Mouse (Mus musculus) stomach, embryonic 14.5 days (tissue): ENCODE results near the gene Fto. TPM values are rescaled to one million over a fixed set of nuclear protein-coding genes. Genes with fewer than 3 reads are reported as not detected.

Source experiments
- ATAC-seq: fragments of 200-750 bp; cut with Nextera tagmentation; 2 replicates; pipeline ENCODE4 v1.8.0; 2017; ENCODE audit warnings: low read depth, moderate TSS enrichment; ENCODE audit not compliant: insufficient number of reproducible peaks, insufficient read depth, low FRiP score
- H3K27ac ChIP-seq: fragments of 300-500 bp; sonication (generic); 2 replicates; pipeline ENCODE4 v1.5.1; 2014; ENCODE audit warnings: mild to moderate bottlenecking, low read length, moderate library complexity, mixed read lengths
- H3K27me3 ChIP-seq: fragments of 300-500 bp; sonication (generic); 2 replicates; pipeline ENCODE4 v1.6.1; 2014; ENCODE audit warnings: low read length, control low read depth, mixed read lengths; ENCODE audit not compliant: control insufficient read depth, insufficient read depth
- H3K36me3 ChIP-seq: fragments of 300-500 bp; sonication (generic); 2 replicates; pipeline ENCODE4 v1.6.1; 2014; ENCODE audit warnings: mild to moderate bottlenecking, control low read depth, low read length, moderate library complexity, mixed read lengths; ENCODE audit not compliant: control insufficient read depth, insufficient read depth
- H3K4me1 ChIP-seq: fragments of 300-500 bp; sonication (generic); 2 replicates; pipeline ENCODE4 v1.6.1; 2014; ENCODE audit warnings: low read length, control low read depth, mixed read lengths; ENCODE audit not compliant: control insufficient read depth, insufficient read depth
- H3K4me2 ChIP-seq: fragments of 300-500 bp; sonication (generic); replicated peaks from 2 replicates; pipeline ENCODE4 v1.6.1; 2014; ENCODE audit warnings: low read depth, low read length, control low read depth
- H3K4me3 ChIP-seq: fragments of 300-500 bp; sonication (generic); 2 replicates; pipeline ENCODE4 v1.5.1; 2014; ENCODE audit warnings: low read depth, low read length, control low read depth
- H3K9ac ChIP-seq: fragments of 300-500 bp; sonication (generic); replicated peaks from 2 replicates; pipeline ENCODE4 v1.6.1; 2014; ENCODE audit warnings: low read depth, mild to moderate bottlenecking, control low read depth, low read length, moderate library complexity, mixed read lengths
- H3K9me3 ChIP-seq: fragments of 300-500 bp; sonication (generic); 2 replicates; pipeline ENCODE4 v1.6.1; 2016; ENCODE audit warnings: low read depth, low read length, control low read depth; ENCODE audit not compliant: control insufficient read depth
- WGBS: fragments of 180-500 bp; shearing (Covaris S2); extraction: QIAGEN DNeasy Blood & Tissue Kit; methylation state at CpG from one replicate; pipeline ENCODE4 v1.1.7; 2014; 5-methylcytosine and 5-hydroxymethylcytosine counted together
- polyA plus RNA-seq: library from polyadenylated mRNA; unstranded; fragments of >200 nt; fragmentation: Nextera tagmentation; extraction: Ambion mirVana; gene quantifications from 2 replicates; pipeline ENCODE4 v1.2.1, GENCODE M21; 2014

The Fto gene
- polyA plus RNA-seq, 1 experiment from 2014 or later, result 89.6 TPM

GRCm38 (mm10) chr8:91467881-91468534 lies 154.7 kb downstream of the Fto start:
- no peaks in the 10 kb centered on the region for H3K4me1 ChIP-seq
- no peak overlapping the region for H3K27ac ChIP-seq
- 82% methylated on average over 8 of the region's 8 CpGs for WGBS
- H3K4me2 ChIP-seq, result no peak overlapping the region
- no peaks in the 10 kb centered on the region for H3K27me3 ChIP-seq
- no peak for ATAC-seq
- no peak overlapping the region for H3K4me3 ChIP-seq
- H3K9ac ChIP-seq, result no peak overlapping the region
- no peaks in the 10 kb centered on the region; the same call in 1 of the 2 replicates for H3K36me3 ChIP-seq
- H3K9me3 ChIP-seq, result no peaks in the 10 kb centered on the region

DNA sequence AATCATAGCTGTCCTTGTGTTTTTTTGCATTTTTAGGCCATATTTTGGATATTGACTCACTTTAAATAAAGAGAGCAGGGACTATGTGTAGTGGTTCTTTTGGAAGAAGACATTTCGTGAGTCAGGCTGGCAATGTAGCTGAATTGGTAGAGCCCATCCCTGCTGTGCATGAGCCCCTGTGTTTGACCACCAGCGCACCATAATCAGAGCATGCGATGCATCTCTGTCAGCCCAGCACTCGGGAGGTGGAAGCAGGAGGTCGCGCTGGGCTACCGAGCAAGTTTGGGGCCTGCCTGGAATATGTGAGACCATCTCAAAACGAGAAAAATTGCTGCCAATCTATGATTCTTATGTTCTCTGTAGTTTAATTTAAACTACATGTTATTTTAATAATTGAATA lies 156.1 kb downstream of the Fto start:
- no peaks in the 10 kb centered on the region for H3K4me1 ChIP-seq
- H3K9ac ChIP-seq, result no peak overlapping the region
- H3K27ac ChIP-seq, result no peak overlapping the region
- peaks cover 5% of the 10 kb centered on the region; the same call in 1 of the 2 replicates for H3K36me3 ChIP-seq
- WGBS, result 85% methylated on average over 8 of the region's 8 CpGs
- H3K9me3 ChIP-seq, result no peaks in the 10 kb centered on the region
- H3K4me2 ChIP-seq, result no peak overlapping the region
- H3K4me3 ChIP-seq, result no peak overlapping the region
- H3K27me3 ChIP-seq, result no peaks in the 10 kb centered on the region
- ATAC-seq, result no peak

DNA sequence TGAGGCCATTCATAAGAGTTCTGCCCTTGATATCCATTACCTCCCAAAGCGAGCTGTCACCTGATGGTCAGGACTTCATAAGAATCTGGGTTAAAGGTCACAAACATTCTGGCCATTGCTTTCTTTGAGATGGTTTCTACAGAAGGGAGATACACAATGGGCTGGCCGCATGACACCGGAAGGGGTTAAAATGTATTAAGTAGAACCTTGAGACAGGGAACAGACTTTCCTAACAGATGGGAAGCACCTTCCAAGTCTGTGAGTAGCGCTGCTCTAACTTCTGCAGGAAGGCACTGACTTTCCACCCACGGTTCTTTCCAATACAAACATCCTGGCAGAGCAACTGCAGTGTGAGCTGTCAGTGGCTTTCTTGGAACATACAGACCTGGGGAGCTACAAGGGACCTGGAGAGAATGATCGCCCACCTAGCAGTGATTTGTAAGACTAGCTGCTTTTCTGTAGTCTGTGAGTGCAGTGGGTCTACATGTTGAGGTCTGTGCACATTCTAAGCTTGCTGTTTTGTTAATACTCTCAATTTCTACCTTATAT lies 161.5 kb downstream of the Fto start:
- H3K9ac ChIP-seq, result no peak overlapping the region
- H3K27ac ChIP-seq, result no peak overlapping the region
- no peak overlapping the region for H3K4me3 ChIP-seq
- H3K36me3 ChIP-seq, result peaks cover 11% of the 10 kb centered on the region
- H3K9me3 ChIP-seq, result no peaks in the 10 kb centered on the region
- H3K4me2 ChIP-seq, result no peak overlapping the region
- H3K4me1 ChIP-seq, result no peaks in the 10 kb centered on the region
- WGBS, result 87% methylated on average over 6 of the region's 6 CpGs
- ATAC-seq, result no peak
- no peaks in the 10 kb centered on the region for H3K27me3 ChIP-seq

DNA sequence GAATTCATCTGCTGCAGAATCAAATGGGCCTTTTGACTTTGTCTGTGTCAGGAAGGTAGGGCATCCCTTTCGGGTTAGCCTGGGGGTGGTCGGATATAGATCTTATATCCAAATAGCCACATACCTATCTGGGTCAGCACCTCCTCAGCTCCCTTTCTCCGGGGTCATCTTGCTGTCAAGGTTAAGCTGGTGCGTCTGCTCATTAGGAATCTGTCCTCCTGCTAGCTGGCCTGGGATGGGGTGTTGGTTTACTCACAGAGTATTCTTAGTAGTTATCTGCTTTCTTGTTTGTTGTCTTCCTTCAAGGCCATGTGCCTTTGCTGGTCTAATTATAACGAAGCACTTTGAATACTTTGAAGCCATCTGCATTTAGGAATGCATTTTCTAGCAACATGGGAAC lies 163.7 kb downstream of the Fto start:
- WGBS, result 95% methylated on average over 5 of the region's 5 CpGs
- peaks cover 11% of the 10 kb centered on the region for H3K36me3 ChIP-seq
- no peak for ATAC-seq
- H3K4me1 ChIP-seq, result no peaks in the 10 kb centered on the region
- no peaks in the 10 kb centered on the region for H3K27me3 ChIP-seq
- no peak overlapping the region for H3K4me2 ChIP-seq
- H3K27ac ChIP-seq, result no peak overlapping the region
- H3K9ac ChIP-seq, result no peak overlapping the region
- H3K9me3 ChIP-seq, result no peaks in the 10 kb centered on the region
- H3K4me3 ChIP-seq, result no peak overlapping the region

DNA sequence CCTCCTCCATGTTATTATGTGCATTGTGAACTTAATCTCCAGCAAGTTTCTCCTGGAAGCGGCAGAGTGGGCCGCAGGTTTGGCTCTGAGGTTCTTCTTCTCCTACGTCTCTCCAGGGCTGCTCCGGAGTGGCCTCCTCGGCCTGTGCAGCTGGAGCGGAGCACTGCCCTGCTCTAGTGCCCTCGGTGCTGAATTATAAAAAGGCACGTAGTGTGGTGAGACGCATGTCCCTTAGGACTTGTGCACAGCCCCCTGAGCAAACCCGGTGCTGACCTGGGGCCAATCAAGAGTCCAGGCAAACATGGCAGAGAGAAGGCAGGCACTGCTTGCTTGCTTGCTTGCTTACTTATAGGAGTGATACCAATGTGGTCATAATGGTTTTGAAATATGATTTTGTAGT lies 164.1 kb downstream of the Fto start:
- Histone ChIP-seq H3K4me1 (no peaks in the 10 kb centered on the region), H3K4me3 (no peak overlapping the region), H3K9ac (no peak overlapping the region), H3K4me2 (no peak overlapping the region), H3K27me3 (no peaks in the 10 kb centered on the region), H3K27ac (no peak overlapping the region), H3K9me3 (no peaks in the 10 kb centered on the region), H3K36me3 (peaks cover 11% of the 10 kb centered on the region)
- no peak for ATAC-seq
- WGBS, result 92% methylated on average over 10 of the region's 10 CpGs

DNA sequence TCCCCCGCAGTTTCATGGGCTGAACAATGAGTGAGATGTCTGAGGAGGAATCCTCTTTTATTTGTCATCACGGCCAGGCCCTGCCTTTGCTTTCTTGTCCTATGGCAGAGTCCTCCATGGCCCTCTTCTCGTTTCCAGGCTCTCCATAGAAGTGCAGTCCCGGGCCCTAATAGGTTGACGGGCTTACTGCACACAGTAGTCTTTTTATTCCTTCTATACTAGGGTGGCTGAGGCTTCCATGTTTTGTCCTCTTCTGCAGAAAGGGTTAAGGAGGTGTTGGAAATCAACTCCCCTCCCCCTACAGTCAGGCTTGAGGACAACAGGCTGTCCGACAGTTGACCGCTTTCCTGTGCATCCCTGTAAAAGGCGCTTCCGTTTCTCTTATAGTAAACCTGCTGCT lies 169.2 kb downstream of the Fto start:
- no peaks in the 10 kb centered on the region for H3K9me3 ChIP-seq
- WGBS, result 72% methylated on average over 9 of the region's 9 CpGs
- 0 out of 2 replicates have a peak, but pooled peaks cover 2% of the 10 kb centered on the region for H3K36me3 ChIP-seq
- no peak overlapping the region for H3K4me2 ChIP-seq
- no peak overlapping the region for H3K4me3 ChIP-seq
- no peak for ATAC-seq
- no peaks in the 10 kb centered on the region for H3K27me3 ChIP-seq
- H3K27ac ChIP-seq, result no peak overlapping the region
- H3K9ac ChIP-seq, result no peak overlapping the region
- no peaks in the 10 kb centered on the region for H3K4me1 ChIP-seq

DNA sequence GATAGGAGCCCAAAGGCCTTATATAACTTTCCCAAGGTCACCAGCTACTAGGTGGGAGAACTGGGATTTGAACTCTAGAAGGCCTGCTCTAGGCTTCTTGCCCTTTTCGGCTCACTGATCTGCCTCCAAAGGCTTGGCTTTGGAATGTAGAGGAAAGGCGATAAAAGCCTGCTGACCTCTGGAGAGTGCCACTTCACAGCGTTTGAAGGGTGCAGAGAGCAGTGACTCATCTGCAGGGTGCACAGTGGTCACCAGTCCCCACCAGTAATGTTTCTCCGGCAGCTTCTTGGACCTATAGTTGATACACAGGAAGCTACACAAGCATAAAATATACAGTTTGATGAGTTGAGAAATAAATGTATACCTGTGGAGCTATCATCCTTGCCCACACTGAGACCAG lies 173.1 kb downstream of the Fto start:
- no peak for ATAC-seq
- Histone ChIP-seq H3K4me2 (no peak overlapping the region), H3K4me3 (no peak overlapping the region), H3K27ac (no peak overlapping the region), H3K9me3 (no peaks in the 10 kb centered on the region), H3K9ac (no peak overlapping the region), H3K4me1 (no peaks in the 10 kb centered on the region; the same call in 1 of the 2 replicates), H3K27me3 (no peaks in the 10 kb centered on the region), H3K36me3 (0 out of 2 replicates have a peak, but pooled peaks cover 2% of the 10 kb centered on the region)
- 73% methylated on average over 4 of the region's 4 CpGs for WGBS

DNA sequence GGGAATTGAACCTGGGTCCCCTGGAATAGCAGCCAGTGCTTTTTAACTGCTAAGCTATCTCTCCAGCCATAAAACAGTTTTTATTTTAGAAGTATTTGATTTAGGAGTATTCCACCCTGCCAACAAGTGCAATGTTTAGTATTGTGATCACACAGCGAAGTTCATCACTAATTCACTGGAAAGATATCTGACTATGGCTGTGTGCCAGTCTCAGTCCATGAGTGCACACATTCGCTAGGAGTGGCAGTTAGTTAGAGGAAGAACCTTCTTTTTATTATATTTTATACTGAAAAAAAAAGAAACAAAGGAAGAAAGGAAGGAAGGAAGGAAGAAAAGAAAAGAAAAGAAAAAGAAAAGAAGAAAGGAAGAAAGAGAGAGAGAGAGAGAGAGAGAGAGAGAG lies 174.1 kb downstream of the Fto start:
- Histone ChIP-seq H3K9ac (no peak overlapping the region), H3K36me3 (0 out of 2 replicates have a peak, but pooled peaks cover 2% of the 10 kb centered on the region), H3K4me2 (no peak overlapping the region), H3K9me3 (no peaks in the 10 kb centered on the region), H3K27ac (no peak overlapping the region), H3K4me1 (no peaks in the 10 kb centered on the region; the same call in 1 of the 2 replicates), H3K27me3 (no peaks in the 10 kb centered on the region), H3K4me3 (no peak overlapping the region)
- ATAC-seq, result no peak
- whole genome bisulfite sequencing, result 86% methylated on average over 2 of the region's 2 CpGs
